Mouse (Mus musculus) heart, embryonic 15.5 days (tissue): ENCODE data around the gene H2-DMb2. TPM values are rescaled to one million over a fixed set of nuclear protein-coding genes. Genes with fewer than 3 reads are reported as not detected.

Experiments used
- ATAC-seq: fragments of 200-750 bp; cut with Nextera tagmentation; replicated peaks from 2 replicates; pipeline ENCODE4 v1.8.0; 2017; ENCODE audit warnings: low read depth, moderate TSS enrichment; ENCODE audit not compliant: insufficient number of reproducible peaks, insufficient read depth, low FRiP score
- H3K27ac ChIP-seq: fragments of 300-500 bp; sonication (generic); 2 replicates; pipeline ENCODE4 v1.5.1; 2015; ENCODE audit warnings: mild to moderate bottlenecking, inconsistent platforms
- H3K27me3 ChIP-seq: fragments of 300-500 bp; sonication (generic); 2 replicates; pipeline ENCODE4 v1.6.1; 2015; ENCODE audit warnings: inconsistent platforms
- H3K36me3 ChIP-seq: fragments of 300-500 bp; sonication (generic); 2 replicates; pipeline ENCODE4 v1.6.1; 2015; ENCODE audit warnings: mild to moderate bottlenecking, inconsistent platforms
- H3K4me1 ChIP-seq: fragments of 300-500 bp; sonication (generic); replicated peaks from 2 replicates; pipeline ENCODE4 v1.6.1; 2015; ENCODE audit warnings: inconsistent platforms
- H3K4me2 ChIP-seq: fragments of 300-500 bp; sonication (generic); 2 replicates; pipeline ENCODE4 v1.6.1; 2015; ENCODE audit warnings: inconsistent platforms, mild to moderate bottlenecking, moderate library complexity
- H3K4me3 ChIP-seq: fragments of 300-500 bp; sonication (generic); 2 replicates; pipeline ENCODE4 v1.5.1; 2015; ENCODE audit warnings: mild to moderate bottlenecking, inconsistent platforms
- H3K9ac ChIP-seq: fragments of 300-500 bp; sonication (generic); 2 replicates; pipeline ENCODE4 v1.6.1; 2015; ENCODE audit warnings: mild to moderate bottlenecking, inconsistent platforms
- H3K9me3 ChIP-seq: fragments of 300-500 bp; sonication (generic); replicated peaks from 2 replicates; pipeline ENCODE4 v1.6.1; 2016; ENCODE audit warnings: inconsistent platforms
- WGBS: fragments of 180-500 bp; shearing (Covaris S2); methylation state at CpG from one replicate; pipeline ENCODE4 v1.1.7; 2015; ENCODE audit warnings: mixed read lengths; 5-methylcytosine and 5-hydroxymethylcytosine counted together
- polyA plus RNA-seq: library from polyadenylated mRNA; unstranded; fragments of >200 nt; fragmentation: Nextera tagmentation; extraction: Ambion mirVana; gene quantifications from 2 replicates; pipeline ENCODE4 v1.2.1, GENCODE M21; 2015

H2-DMb2 gene
- polyA plus RNA-seq, 1 experiment from 2014 or later, result 0.69 TPM

DNA sequence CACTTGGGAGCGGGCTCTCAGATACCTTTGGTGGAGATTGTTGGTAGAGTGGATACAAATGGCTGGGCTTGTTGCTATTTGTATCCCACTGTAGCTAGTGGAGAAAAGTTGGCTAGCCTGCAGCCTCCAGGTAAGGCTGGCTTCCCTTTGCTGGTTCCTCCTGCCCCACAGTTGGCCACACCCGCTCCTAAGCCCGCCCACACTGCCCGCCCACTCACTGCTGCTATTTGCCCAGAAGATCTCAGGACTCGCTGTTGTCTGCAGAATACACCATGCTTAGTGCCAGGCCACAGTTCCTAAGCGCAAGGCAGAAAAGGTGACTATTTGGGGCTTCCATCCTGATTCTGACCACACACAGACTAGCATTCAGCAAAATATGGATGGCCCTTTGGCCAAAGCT lies 15.6 kb upstream of the H2-DMb2 start:
- 24% methylated on average over 6 of the region's 6 CpGs for WGBS
- no peak overlapping the region for H3K9ac ChIP-seq
- no peak overlapping the region for H3K4me3 ChIP-seq
- no peaks in the 10 kb centered on the region for H3K27me3 ChIP-seq
- no peak for ATAC-seq
- no peak overlapping the region for H3K27ac ChIP-seq
- no peak overlapping the region for H3K4me2 ChIP-seq
- H3K36me3 ChIP-seq, result no peaks in the 10 kb centered on the region
- no peaks in the 10 kb centered on the region for H3K9me3 ChIP-seq
- H3K4me1 ChIP-seq, result peaks cover 48% of the 10 kb centered on the region

DNA sequence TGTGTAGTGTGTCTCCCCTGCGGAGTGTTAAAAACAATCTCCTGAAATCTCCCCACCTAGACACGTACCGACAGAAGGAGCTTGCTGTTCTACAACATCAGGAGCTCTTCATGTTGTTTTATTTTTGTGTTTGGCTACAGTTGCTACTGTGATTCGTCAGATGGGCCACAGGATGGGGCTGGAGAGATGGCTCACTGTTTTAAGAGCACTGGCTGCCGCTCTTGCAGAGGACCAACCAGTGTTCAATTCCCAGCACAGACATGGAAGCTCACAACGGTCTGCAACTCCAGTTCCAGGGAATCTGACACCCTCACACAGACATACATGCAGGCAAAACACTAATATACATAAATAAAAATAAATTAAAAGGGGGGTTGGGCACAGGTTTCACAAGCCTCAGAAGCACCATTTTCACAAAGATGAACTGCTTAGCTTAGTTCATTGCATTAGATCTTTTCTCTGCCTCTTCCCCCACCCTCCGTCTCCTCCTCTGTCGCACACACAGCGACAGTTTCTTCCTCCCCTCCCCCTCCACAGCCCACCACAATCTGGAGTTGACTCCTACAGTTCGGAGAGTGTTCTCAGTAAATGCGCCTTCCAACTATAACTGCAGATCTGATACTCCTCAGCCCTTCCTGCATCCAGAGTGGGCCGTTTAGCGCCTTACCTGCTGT lies 14.7 kb upstream of the H2-DMb2 start:
- H3K36me3 ChIP-seq, result no peaks in the 10 kb centered on the region
- no peaks in the 10 kb centered on the region for H3K27me3 ChIP-seq
- 24% methylated on average over 13 of the region's 13 CpGs for WGBS
- no peak for ATAC-seq
- peak overlapping the region; percentile 2; the same call in 1 of the 2 replicates for H3K4me3 ChIP-seq
- no peaks in the 10 kb centered on the region for H3K9me3 ChIP-seq
- no peak overlapping the region for H3K27ac ChIP-seq
- H3K4me1 ChIP-seq, result peaks cover 47% of the 10 kb centered on the region
- no peak overlapping the region for H3K9ac ChIP-seq
- H3K4me2 ChIP-seq, result peak overlapping the region; percentile 27; the same call in 1 of the 2 replicates

DNA sequence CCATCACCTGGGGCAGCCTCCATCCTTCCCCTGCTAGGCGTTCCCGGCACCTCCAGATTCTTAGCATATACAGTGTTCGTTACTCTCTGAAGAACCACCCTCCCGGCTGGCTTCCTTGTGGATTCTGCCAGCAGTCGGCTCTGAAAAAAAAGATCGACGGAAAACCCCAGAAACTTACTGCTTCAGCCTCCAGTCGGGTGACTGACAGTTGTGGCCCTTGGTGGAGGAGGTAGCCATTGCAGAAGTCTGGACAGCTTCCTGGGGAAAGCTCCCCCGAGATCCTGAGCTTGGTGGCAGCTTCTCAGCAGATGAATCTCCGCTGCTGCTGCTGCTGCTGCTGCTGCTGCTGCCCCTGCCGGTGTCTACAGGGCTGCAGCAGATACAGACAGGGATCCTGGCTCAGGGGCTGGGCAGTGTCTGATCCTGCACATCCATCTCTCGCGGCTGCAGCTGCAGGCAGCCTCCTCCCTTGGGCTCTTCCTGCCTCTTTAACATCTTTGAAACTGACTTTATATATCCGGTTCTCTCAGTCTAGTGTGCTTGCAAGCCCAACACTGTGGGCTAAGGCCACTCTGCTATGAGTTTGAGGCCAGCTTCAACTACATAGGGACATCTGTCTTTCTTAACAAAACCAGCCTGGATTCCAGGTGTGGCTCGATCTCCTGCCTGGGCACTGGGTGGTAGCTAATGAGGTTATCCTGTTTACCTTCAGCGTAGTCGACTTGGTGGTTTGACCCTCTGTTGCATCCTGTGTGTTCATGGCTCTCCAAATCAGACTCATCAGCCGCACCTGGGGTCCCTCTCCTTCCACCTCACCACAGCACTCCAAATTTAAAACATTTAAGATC lies 13.9 kb upstream of the H2-DMb2 start:
- Histone ChIP-seq H3K9ac (no peak overlapping the region), H3K27ac (no peak overlapping the region), H3K36me3 (no peaks in the 10 kb centered on the region), H3K9me3 (no peaks in the 10 kb centered on the region), H3K4me2 (peak overlapping the region; percentile 27), H3K4me3 (peak overlapping the region; percentile 2; the same call in 1 of the 2 replicates), H3K4me1 (peaks cover 39% of the 10 kb centered on the region), H3K27me3 (no peaks in the 10 kb centered on the region)
- no peak for ATAC-seq
- WGBS, result 18% methylated on average over 18 of the region's 18 CpGs

DNA sequence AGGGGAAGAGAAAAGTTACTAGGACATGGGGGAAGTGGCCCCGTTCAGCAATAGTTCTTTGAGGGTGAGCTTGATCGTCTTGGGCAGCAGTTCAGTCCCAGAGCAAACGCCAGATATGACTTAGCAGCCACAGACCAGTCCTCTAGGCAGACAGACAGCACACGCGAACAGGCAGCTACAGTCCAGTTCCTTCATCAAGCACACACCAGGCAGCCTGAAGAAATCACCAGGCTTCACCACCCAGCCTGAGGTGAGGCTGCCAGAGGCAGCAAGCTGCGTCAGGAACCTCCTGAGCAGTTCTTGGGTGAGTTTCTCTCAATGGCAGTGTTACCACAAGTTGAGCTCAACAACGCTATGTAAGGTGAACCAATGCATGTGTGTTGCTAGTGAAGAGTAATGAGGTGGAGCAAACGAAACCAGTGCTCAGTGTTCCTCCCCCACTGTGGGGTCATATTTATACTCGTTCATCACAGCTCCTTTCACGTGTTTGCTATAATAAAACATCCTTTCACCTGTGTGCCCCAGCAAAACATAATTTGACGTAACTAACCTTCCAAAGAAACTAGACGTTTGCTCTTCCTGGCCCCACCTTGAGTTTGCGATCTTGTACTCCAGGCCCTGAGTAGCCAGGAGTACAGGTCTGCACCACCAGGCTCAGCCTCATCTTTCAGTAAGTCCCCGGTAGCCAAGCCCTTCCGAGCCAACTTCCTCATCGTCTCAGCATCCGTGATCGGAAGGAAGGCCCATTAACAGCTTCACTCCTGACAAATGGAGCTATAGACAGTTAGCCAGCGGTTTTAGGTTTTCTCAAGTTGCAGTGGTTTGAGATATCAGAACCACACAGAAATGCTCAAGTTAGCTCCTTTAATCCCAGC lies 12.8 kb upstream of the H2-DMb2 start:
- H3K4me3 ChIP-seq, result no peak overlapping the region
- H3K27ac ChIP-seq, result no peak overlapping the region
- H3K36me3 ChIP-seq, result no peaks in the 10 kb centered on the region
- H3K9me3 ChIP-seq, result no peaks in the 10 kb centered on the region
- no peaks in the 10 kb centered on the region for H3K27me3 ChIP-seq
- WGBS, result 73% methylated on average over 19 of the region's 19 CpGs
- H3K4me2 ChIP-seq, result no peak overlapping the region
- peaks cover 31% of the 10 kb centered on the region for H3K4me1 ChIP-seq
- no peak for ATAC-seq
- no peak overlapping the region for H3K9ac ChIP-seq

DNA sequence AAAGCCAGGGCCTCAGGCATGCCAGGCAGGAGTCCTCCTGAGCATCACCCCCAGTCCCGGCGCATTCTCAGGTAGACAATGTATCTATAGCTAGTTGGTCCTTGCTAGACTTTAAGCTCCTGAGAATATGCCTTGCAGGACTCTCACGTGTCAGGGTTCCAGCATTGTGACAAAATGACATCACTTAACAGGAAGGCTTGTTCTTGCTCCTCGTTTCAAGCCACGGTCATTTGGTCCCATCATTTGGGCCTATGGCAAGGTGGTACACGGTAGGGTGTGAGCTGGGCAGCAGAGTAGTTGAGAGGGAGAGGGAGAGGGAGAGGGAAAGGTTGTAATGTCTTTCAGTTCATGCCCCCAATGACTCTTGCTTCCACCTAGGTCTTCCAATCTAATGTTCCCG lies 11.2 kb upstream of the H2-DMb2 start:
- WGBS, result 74% methylated on average over 7 of the region's 7 CpGs
- ATAC-seq, result no peak
- no peak overlapping the region for H3K4me2 ChIP-seq
- no peak overlapping the region for H3K9ac ChIP-seq
- no peak overlapping the region for H3K4me3 ChIP-seq
- H3K27ac ChIP-seq, result no peak overlapping the region
- no peaks in the 10 kb centered on the region for H3K9me3 ChIP-seq
- peaks cover 29% of the 10 kb centered on the region for H3K4me1 ChIP-seq
- no peaks in the 10 kb centered on the region for H3K36me3 ChIP-seq
- H3K27me3 ChIP-seq, result peaks cover 10% of the 10 kb centered on the region; the same call in 1 of the 2 replicates

DNA sequence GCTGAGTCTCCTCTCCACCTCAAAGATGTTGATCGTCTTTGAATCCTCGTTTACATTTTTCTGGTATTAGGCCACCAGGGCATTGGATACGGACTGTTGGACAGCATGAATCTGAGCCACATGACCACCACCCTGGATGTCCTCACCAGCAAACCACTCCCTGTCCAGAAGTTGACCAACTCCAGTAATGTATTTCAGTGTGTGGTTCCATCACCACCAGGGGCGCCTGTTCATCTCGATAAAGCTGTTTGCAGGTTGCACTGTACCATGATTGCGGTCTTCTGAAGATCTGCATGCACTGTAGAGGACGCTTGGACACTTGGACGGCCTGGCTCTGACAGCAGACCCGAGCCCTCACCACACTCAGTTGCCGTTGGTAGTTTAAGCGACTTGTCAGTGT lies 9.8 kb upstream of the H2-DMb2 start:
- H3K27ac ChIP-seq, result no peak overlapping the region
- H3K27me3 ChIP-seq, result peaks cover 23% of the 10 kb centered on the region
- H3K4me3 ChIP-seq, result no peak overlapping the region
- ATAC-seq, result no peak
- WGBS, result 78% methylated on average over 11 of the region's 11 CpGs
- no peaks in the 10 kb centered on the region for H3K9me3 ChIP-seq
- peaks cover 16% of the 10 kb centered on the region for H3K4me1 ChIP-seq
- H3K4me2 ChIP-seq, result no peak overlapping the region
- H3K36me3 ChIP-seq, result no peaks in the 10 kb centered on the region
- H3K9ac ChIP-seq, result no peak overlapping the region

DNA sequence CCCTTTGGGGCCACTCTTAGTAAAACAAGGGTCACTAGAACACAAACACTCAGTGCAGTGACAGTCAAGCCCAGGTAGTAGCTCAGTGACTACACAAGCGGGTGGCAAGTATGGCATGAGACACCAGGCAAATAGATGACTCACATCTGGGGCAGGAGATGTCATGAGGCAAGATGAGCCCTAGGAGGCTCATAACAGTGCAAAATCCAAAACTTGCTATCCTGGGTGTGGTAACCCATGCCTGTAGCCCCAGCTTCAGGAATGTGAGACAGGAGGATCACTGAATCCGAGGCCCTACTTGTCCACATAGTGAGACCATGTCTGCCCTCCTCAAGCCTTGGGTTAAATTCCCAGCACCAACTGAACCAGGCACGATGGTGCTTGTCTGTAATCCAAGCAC lies 8.7 kb upstream of the H2-DMb2 start:
- H3K4me3 ChIP-seq, result no peak overlapping the region
- ATAC-seq, result no peak
- H3K27me3 ChIP-seq, result peaks cover 35% of the 10 kb centered on the region
- no peaks in the 10 kb centered on the region for H3K36me3 ChIP-seq
- 73% methylated on average over 3 of the region's 3 CpGs for WGBS
- peaks cover 10% of the 10 kb centered on the region for H3K4me1 ChIP-seq
- no peak overlapping the region for H3K27ac ChIP-seq
- H3K4me2 ChIP-seq, result no peak overlapping the region
- no peak overlapping the region for H3K9ac ChIP-seq
- H3K9me3 ChIP-seq, result no peaks in the 10 kb centered on the region

DNA sequence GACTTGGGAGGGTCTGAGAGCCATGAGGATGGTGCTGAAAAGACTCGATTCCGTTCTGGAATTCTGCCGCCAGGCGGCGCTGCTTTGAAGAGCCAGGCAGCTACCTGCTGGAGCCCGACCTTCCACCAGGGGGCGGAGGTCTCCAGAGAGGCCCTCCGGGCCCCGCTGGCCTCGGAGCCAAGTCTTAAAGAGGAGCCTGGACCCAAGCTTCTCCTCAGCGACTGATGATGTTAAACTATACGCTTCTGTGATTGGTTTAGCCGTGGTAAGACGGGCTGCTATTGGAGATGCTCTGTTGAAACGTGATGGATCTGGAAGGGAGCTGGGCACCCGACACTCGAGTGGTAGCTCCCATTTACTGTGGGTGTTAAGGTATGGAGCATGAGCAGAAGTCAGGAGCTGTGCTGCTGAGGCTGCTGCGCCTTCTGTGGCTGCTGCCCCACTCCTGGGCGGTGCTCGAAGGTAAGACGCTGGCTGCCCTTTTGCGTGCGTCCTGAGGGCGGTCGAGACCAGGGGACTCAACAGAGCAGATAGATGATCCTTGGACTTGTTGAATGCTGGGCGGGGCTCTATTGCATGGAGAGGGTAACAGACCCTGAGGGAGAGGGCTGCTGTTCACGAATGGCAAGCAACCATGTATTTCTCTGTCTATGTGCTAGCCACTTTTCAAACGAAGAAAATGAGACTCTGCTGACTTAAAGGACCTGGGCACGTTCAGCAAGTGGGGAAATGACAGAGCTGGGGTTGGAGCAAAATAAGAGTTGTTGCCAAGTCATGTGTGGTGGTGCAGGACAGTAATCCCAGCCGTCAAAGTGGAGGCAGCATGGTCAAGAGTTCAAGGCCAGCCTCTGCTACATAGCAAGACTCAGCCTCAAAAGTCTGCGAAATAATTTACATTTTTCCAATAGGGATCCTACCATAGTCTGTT lies 7.5 kb upstream of the H2-DMb2 start:
- Histone ChIP-seq H3K4me1 (peaks cover 19% of the 10 kb centered on the region), H3K9ac (peak overlapping the region; percentile 42), H3K36me3 (no peaks in the 10 kb centered on the region), H3K9me3 (no peaks in the 10 kb centered on the region), H3K4me3 (peak overlapping the region; percentile 47), H3K4me2 (peak overlapping the region; percentile 83), H3K27ac (no peak overlapping the region), H3K27me3 (peaks cover 46% of the 10 kb centered on the region)
- peak; percentile 95 for ATAC-seq
- WGBS, result 5% methylated on average over 31 of the region's 31 CpGs

DNA sequence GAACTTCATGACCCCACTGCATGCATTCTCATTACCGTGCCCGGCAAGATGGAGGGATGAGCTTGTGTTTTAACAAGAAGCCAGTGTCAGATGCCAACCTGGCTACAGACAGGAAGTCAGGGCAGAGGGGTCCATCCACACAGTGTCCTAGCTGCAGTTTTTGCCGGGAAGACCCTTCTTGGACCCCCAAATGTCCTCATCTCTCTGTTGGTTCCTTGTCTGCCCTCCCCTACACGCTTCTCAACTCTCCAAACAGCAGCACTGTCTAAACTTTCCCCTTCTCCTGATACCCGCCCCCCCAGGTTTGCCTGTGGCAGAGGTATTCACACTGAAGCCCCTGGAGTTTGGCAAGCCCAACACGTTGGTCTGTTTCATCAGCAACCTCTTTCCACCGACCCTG lies 5.5 kb upstream of the H2-DMb2 start:
- Histone ChIP-seq H3K27ac (no peak overlapping the region), H3K9ac (no peak overlapping the region), H3K36me3 (no peaks in the 10 kb centered on the region), H3K9me3 (no peaks in the 10 kb centered on the region), H3K4me3 (no peak overlapping the region), H3K4me1 (peaks cover 19% of the 10 kb centered on the region), H3K4me2 (no peak overlapping the region), H3K27me3 (peaks cover 59% of the 10 kb centered on the region)
- no peak for ATAC-seq
- 67% methylated on average over 7 of the region's 7 CpGs for WGBS

DNA sequence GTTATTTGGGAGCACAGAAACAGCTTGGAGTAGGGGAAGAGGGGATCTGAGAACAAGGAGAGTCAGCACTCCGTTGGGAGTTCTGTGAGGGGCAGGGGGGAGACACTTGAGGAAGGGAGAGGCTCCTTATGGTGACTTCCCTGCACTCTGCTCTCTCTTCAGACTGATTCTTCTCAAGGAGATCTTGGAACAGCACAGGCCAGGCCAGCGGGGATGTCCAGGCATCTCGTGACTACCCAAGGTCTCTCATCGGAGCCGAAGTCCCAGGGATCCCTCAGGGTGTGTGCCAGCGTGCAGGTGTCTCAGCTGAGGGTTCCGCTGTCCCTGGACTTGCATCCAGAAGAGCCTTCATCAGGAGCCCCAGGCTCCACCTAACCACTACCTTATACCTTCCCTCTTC lies 4.5 kb upstream of the H2-DMb2 start:
- Histone ChIP-seq H3K9ac (no peak overlapping the region), H3K4me3 (no peak overlapping the region), H3K27me3 (peaks cover 59% of the 10 kb centered on the region), H3K36me3 (no peaks in the 10 kb centered on the region), H3K4me1 (peaks cover 19% of the 10 kb centered on the region), H3K4me2 (no peak overlapping the region), H3K9me3 (no peaks in the 10 kb centered on the region), H3K27ac (no peak overlapping the region)
- 74% methylated on average over 7 of the region's 7 CpGs for WGBS
- no peak for ATAC-seq
